Mouse (Mus musculus) liver, embryonic 11.5 days (tissue): ENCODE results near the gene Fam90a1b. TPM values are rescaled to one million over a fixed set of nuclear protein-coding genes. Genes with fewer than 3 reads are reported as not detected.
"Not testable (repeated sequence)": the region's sequence is repeated elsewhere in the genome, so short reads cannot be mapped to it uniquely, and the experiment has no call there.

Source experiments
- ATAC-seq: fragments of 200-750 bp; cut with Nextera tagmentation; replicated peaks from 2 replicates; pipeline ENCODE4 v1.8.0; 2017; ENCODE audit warnings: moderate number of reproducible peaks, mild to moderate bottlenecking, moderate TSS enrichment, moderate library complexity; ENCODE audit not compliant: low FRiP score
- DNase-seq: peaks from one replicate; pipeline ENCODE4 v3.0.0-alpha.2; 2017; ENCODE audit warnings: low spot score
- H3K27ac ChIP-seq: fragments of 300-500 bp; sonication (generic); 2 replicates; pipeline ENCODE4 v1.5.1; 2014; ENCODE audit warnings: mild to moderate bottlenecking, low read depth, low read length, control low read depth
- H3K27me3 ChIP-seq: fragments of 300-500 bp; sonication (generic); replicated peaks from 2 replicates; pipeline ENCODE4 v1.6.1; 2014; ENCODE audit warnings: low read length, mixed read lengths; ENCODE audit not compliant: control insufficient read depth, insufficient read depth
- H3K36me3 ChIP-seq: fragments of 300-500 bp; sonication (generic); 2 replicates; pipeline ENCODE4 v1.6.1; 2014; ENCODE audit warnings: mild to moderate bottlenecking, low read length, moderate library complexity, mixed read lengths; ENCODE audit not compliant: control insufficient read depth, insufficient read depth
- H3K4me1 ChIP-seq: fragments of 300-500 bp; sonication (generic); replicated peaks from 2 replicates; pipeline ENCODE4 v1.6.1; 2014; ENCODE audit warnings: low read length, mixed read lengths; ENCODE audit not compliant: control insufficient read depth, insufficient read depth
- H3K4me2 ChIP-seq: fragments of 300-500 bp; sonication (generic); 2 replicates; pipeline ENCODE4 v1.6.1; 2014; ENCODE audit warnings: mild to moderate bottlenecking, control low read depth, moderate library complexity
- H3K4me3 ChIP-seq: fragments of 300-500 bp; sonication (generic); 2 replicates; pipeline ENCODE4 v1.5.1; 2014; ENCODE audit warnings: low read depth, low read length, control low read depth
- H3K9ac ChIP-seq: fragments of 300-500 bp; sonication (generic); 2 replicates; pipeline ENCODE4 v1.6.1; 2014; ENCODE audit warnings: low read depth, low read length, control low read depth
- H3K9me3 ChIP-seq: fragments of 300-500 bp; sonication (generic); 2 replicates; pipeline ENCODE4 v1.6.1; 2016; ENCODE audit warnings: low read length, inconsistent platforms, mixed read lengths; ENCODE audit not compliant: control insufficient read depth
- WGBS: fragments of 180-500 bp; shearing (Covaris S2); extraction: QIAGEN DNeasy Blood & Tissue Kit; methylation state at CpG from one replicate; pipeline ENCODE4 v1.1.7; 2014; 5-methylcytosine and 5-hydroxymethylcytosine counted together
- polyA plus RNA-seq: library from polyadenylated mRNA; unstranded; fragments of >200 nt; fragmentation: Nextera tagmentation; extraction: Ambion mirVana; gene quantifications from 2 replicates; pipeline ENCODE4 v1.2.1, GENCODE M21; 2014

Gene Fam90a1b
- polyA plus RNA-seq, result not detected in 2 replicates

DNA sequence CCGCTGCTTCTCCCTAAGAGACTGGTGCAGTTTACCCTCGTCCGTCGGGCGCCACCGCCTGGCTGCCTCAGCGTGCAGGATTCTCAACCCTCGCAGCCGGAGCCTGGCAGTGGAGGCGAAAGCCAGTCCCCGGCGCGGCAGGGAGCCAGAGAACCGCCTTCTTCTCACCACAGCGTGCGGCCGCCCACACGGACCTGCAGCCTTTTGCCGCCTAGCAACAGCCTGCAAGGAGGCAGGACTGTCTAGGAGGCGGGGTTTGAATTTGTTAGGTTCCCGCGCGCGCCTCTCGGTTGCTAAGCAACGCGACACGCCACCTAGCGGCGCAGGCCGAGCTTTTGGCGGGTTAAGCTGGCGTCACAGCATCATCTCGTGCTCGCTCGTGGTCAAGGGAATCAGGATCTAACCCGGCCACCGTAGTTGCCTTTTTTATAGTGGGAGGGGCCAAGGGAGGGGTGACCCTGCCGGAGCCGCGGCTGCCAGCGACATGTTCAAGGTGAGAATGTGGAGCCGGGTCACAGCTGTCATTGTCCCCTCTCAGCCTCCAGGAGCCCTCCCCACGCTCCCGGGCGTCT lies at the start of gene Fam90a1b, which contains the start of gene Apoo:
Gene Fam90a1b (minus strand): TSS at position 108 of the 572 bp plus-strand sequence.
Gene Apoo (plus strand): TSS at position 448 of the 572 bp plus-strand sequence.
- H3K36me3 ChIP-seq, result no peaks in the 10 kb centered on the region
- H3K9me3 ChIP-seq, result no peaks in the 10 kb centered on the region
- peak within 1 kb of the TSS; percentile 13; the same call in 1 of the 2 replicates for H3K27ac ChIP-seq
- peak within 1 kb of the TSS; percentile 62 for H3K9ac ChIP-seq
- 11% methylated on average over 46 of the region's 46 CpGs for WGBS
- ATAC-seq (peak; percentile 99), DNase-seq (peak; percentile 91)
- H3K4me2 ChIP-seq, result peak within 1 kb of the TSS; percentile 50
- H3K27me3 ChIP-seq, result peaks cover 53% of the 10 kb centered on the region
- 0 out of 2 replicates have a peak, but pooled peaks cover 2% of the 10 kb centered on the region for H3K4me1 ChIP-seq
- H3K4me3 ChIP-seq, result peak within 1 kb of the TSS; percentile 67

DNA sequence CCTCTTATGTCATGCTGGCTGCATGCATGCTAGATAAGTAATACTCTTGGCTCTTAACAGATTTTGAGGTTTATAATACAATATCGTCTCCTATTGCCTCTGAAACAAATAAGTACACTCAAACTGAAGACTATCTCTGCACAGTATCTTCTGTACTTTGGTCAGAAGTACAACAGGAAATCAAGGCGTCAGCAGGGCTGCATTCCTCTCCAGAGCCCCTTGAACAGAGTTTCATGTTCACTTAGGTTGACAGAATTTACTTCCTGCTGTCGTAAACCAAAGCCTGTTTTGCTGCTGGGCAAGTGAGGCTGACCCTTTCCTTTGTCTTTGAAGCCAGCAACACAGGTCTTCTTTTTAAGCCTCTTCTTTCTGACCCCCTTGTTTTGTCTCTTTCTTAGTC lies 42.4 kb upstream of the Fam90a1b start:
- DNase-seq (no peak), ATAC-seq (no peak)
- WGBS, result 56% methylated on average over 3 of the region's 3 CpGs
- Histone ChIP-seq H3K27ac (no peak overlapping the region), H3K4me1 (no peaks in the 10 kb centered on the region), H3K36me3 (no peaks in the 10 kb centered on the region), H3K9ac (no peak overlapping the region), H3K4me2 (no peak overlapping the region), H3K27me3 (peaks cover 11% of the 10 kb centered on the region; the same call in 1 of the 2 replicates), H3K9me3 (no peaks in the 10 kb centered on the region), H3K4me3 (no peak overlapping the region)

DNA sequence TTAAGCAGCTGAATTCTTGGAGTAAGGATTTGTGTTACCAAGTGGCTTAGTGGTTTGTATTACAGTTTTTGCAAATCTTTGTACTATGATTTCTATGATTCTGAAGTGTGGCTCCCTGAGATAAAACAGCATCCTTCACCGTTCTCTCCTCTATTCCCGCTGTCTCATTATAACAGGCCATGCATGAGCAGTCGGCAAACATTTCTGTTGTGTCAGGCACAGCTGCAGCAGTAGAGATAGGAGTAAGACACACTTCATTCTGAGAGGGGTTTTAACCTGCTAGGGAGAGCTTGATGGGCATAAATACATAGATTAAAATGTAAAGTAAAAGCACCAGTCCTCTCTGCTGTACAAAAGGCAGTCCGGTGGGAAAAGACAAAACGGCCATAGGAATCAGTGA lies 12.2 kb upstream of the Fam90a1b start:
- WGBS, result 70% methylated on average over 5 of the region's 5 CpGs
- no peaks in the 10 kb centered on the region for H3K9me3 ChIP-seq
- no peaks in the 10 kb centered on the region; the same call in 1 of the 2 replicates for H3K36me3 ChIP-seq
- DNase-seq, result no peak
- H3K9ac ChIP-seq, result no peak overlapping the region
- 0 out of 2 replicates have a peak, but pooled peaks have one; percentile 36 for ATAC-seq
- no peak overlapping the region for H3K4me2 ChIP-seq
- no peaks in the 10 kb centered on the region for H3K4me1 ChIP-seq
- H3K4me3 ChIP-seq, result no peak overlapping the region
- H3K27me3 ChIP-seq, result peaks cover 7% of the 10 kb centered on the region
- no peak overlapping the region for H3K27ac ChIP-seq

DNA sequence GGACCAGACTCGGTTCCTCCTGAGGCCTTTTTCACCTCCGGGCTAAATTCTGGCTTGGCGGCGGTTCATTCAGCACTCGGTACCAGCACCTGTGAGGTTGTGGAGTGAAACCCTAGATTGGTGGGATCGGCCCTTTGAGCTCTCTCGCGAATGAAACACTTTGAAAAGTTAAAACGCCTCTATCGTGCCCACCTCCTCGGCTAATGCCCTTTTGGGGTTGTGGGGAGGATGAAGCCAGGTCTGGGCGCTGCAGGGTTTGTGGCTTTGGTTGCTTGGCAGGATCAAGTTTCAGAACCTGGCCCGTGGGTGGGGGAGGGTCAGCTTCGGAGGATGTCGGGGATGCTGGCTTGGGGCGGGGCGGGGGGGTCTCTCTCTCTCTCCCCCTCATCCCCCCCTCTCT lies 671 bp upstream of the Fam90a1b start:
- H3K36me3 ChIP-seq, result no peaks in the 10 kb centered on the region
- 0 out of 2 replicates have a peak, but pooled peaks cover 2% of the 10 kb centered on the region for H3K4me1 ChIP-seq
- peak overlapping the region; percentile 67 for H3K4me3 ChIP-seq
- ATAC-seq (no peak; the same call in 1 of the 2 replicates), DNase-seq (no peak)
- peak overlapping the region; percentile 62 for H3K9ac ChIP-seq
- H3K4me2 ChIP-seq, result peak overlapping the region; percentile 40
- H3K27me3 ChIP-seq, result peaks cover 53% of the 10 kb centered on the region
- H3K27ac ChIP-seq, result peak overlapping the region; percentile 13; the same call in 1 of the 2 replicates
- no peaks in the 10 kb centered on the region for H3K9me3 ChIP-seq
- WGBS, result 20% methylated on average over 17 of the region's 17 CpGs

DNA sequence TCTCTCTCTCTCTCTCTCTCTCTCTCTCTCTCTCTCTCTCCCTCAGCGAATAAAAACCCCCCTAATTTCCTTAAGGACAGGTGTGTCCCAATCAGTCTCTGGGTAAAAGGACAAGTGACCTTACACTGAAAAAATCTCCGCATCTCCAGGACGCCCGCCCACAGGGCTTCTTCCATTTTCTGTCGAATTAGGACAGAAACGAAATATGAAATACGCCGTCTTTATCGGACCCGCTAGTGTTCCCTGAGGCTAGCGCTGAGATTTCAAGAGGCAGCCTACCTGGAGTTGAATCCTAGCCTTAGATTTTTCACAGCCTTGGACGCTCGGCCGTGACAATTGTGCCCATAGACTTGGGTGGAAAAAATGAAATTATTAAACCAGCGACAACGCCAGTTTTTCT lies 548 bp downstream of the Fam90a1b start:
- Histone ChIP-seq H3K27ac (no peak overlapping the region), H3K4me2 (peak overlapping the region; percentile 50), H3K27me3 (peaks cover 55% of the 10 kb centered on the region), H3K9me3 (no peaks in the 10 kb centered on the region), H3K4me3 (peak overlapping the region; percentile 10; the same call in 1 of the 2 replicates), H3K4me1 (0 out of 2 replicates have a peak, but pooled peaks cover 2% of the 10 kb centered on the region), H3K9ac (no peak overlapping the region), H3K36me3 (no peaks in the 10 kb centered on the region)
- 19% methylated on average over 16 of the region's 16 CpGs for WGBS
- ATAC-seq (no peak), DNase-seq (peak; percentile 33)

DNA sequence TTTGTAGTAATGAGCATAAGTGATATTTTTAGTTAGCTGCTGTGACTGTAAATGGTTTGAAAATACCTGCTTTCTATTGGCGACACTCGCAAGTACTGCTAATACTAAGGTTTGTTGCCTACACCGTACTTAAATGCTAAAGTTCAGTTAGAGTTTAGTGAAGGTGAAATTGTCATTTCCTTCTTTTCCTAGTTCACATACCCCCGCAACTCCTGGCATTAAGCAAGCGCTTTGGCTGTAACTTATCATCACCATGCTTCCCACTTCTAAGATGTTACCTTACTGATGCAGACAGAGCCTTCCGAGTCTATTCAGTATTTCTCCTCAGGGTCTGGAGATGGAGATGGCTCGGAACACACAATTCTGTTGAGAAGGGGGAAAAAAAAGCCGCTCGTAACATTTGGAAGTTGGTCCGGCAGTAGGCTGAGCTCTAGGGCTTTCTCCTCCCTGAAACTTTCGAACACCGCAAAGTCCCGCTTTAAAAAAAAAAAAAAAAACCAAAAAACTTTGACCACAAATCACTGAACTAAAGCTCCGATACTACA lies 1.1 kb downstream of the Fam90a1b start:
- no peaks in the 10 kb centered on the region for H3K36me3 ChIP-seq
- H3K4me2 ChIP-seq, result peak overlapping the region; percentile 50
- no peak overlapping the region for H3K27ac ChIP-seq
- DNase-seq (no peak), ATAC-seq (no peak)
- WGBS, result 33% methylated on average over 14 of the region's 14 CpGs
- 0 out of 2 replicates have a peak, but pooled peaks cover 2% of the 10 kb centered on the region for H3K4me1 ChIP-seq
- 0 out of 2 replicates have a peak overlapping the region, but pooled peaks have one; percentile 3 for H3K4me3 ChIP-seq
- H3K9ac ChIP-seq, result no peak overlapping the region
- H3K9me3 ChIP-seq, result no peaks in the 10 kb centered on the region
- H3K27me3 ChIP-seq, result peaks cover 61% of the 10 kb centered on the region

DNA sequence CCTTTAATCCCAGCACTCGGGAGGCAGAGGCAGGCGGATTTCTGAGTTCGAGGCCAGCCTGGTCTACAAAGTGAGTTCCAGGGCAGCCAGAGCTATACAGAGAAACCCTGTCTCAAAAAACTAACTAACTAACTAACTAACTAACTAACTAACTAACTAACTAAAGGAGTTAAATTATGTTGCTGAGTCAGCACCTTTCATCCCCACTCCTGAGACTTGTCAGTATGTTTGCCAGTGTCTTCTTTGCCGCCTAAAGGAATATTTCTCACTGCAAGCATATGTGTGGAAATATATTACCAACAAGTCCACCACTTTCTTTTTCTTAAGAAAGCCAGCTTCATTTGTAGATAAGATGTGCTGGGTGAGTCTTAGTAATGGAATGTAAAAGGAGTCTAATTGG lies 22.9 kb downstream of the Fam90a1b start:
- not testable (repeated sequence) for H3K4me2 ChIP-seq, ATAC-seq, H3K36me3 ChIP-seq, H3K4me1 ChIP-seq, H3K27ac ChIP-seq, H3K9me3 ChIP-seq, DNase-seq, H3K4me3 ChIP-seq, H3K9ac ChIP-seq
- 95% methylated on average over 4 of the region's 4 CpGs for WGBS
- H3K27me3 ChIP-seq, result peaks cover 15% of the 10 kb centered on the region

DNA sequence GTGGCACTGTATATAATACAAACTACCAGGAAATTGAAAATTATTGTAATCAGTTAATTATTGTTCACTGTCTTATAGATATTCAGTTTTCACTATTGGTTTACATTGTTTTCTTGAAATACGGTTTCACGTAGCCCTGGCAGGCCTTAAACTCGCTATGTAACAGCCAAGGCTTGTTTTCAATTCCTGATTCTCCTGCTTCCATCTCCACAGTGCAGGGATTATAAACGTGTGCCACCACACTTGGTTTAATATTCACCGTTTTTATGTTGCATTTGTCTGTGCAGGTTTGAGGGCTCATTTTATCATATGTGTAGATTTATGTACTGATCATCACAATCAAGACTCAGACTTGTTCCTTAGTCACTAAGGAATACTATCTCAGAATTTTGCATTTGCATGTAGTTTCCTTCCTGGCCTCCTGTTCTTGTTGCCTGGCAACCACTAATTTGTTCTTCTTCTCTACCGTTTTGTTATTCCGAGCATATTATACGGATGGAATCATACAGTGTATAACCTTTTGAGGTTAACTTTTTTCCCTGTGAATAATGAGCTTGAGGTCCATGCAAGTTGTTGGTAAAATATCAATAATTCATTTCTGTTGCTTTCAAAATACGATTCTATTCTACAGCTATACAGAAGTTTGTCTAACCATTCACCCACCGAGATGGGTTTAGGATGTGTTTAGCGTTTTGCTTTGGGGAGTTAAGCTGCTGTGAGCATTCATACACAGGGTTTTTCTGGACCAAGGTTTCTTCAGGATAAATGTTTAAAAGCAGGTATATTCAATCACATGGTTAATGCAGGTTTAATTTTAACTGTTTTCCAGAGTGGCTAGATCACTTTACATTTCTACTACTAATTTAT lies 45.3 kb downstream of the Fam90a1b start:
- Histone ChIP-seq H3K9me3 (no peaks in the 10 kb centered on the region), H3K9ac (no peak overlapping the region), H3K27me3 (peaks cover 17% of the 10 kb centered on the region), H3K4me1 (no peaks in the 10 kb centered on the region), H3K4me3 (no peak overlapping the region), H3K36me3 (no peaks in the 10 kb centered on the region), H3K4me2 (no peak overlapping the region), H3K27ac (no peak overlapping the region)
- 82% methylated on average over 11 of the region's 11 CpGs for WGBS
- no peak for DNase-seq
- ATAC-seq, result no peak
